Mouse (Mus musculus) right cerebral cortex, postnatal 14 days (tissue): Measurements from ENCODE around the gene Tpx2.

Source experiments
- DNase-seq: peaks from one replicate; pipeline ENCODE4 v3.0.0; 2022

Tpx2 gene

DNA sequence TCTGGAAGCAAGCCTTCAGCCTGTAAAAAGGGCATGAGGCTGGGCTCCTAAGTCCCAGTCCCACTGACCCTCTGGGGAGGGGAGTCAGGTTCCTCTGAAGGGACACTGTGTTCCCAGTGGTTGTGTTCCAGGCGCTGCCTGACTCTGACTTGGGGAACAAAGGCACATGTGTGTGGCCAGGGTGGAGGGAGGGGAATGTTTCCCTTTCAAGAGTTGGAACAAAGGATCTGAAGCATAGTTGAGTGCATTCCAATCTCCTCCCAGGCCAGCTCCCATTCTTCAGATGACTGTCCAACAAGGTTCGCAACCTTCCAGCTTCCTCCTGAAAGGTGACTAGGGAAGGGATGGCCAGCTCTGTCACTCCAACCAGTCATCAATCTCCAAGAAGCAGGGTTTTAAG lies 27.4 kb upstream of the Tpx2 start:
- DNase-seq: no peak

DNA sequence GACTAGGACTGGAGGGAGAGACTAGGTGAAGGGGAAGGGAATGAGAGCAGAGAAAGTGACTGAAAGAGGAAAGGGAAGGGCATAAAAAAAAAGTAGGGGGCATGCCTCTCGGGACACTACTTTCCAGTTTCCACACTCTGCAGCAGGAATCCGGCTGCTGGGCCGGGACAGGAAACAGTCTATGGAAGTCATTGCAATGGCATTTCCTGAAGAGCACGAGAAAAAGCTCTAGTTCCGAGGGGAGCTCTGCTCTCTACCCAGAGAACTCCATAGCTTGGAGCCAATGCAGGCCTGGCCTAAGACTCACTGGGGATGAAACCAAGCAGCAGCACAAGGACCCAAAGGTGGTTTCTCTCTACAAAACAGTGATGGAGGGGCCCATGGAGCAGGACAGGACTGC lies 26.7 kb upstream of the Tpx2 start:
- no peak for DNase-seq

DNA sequence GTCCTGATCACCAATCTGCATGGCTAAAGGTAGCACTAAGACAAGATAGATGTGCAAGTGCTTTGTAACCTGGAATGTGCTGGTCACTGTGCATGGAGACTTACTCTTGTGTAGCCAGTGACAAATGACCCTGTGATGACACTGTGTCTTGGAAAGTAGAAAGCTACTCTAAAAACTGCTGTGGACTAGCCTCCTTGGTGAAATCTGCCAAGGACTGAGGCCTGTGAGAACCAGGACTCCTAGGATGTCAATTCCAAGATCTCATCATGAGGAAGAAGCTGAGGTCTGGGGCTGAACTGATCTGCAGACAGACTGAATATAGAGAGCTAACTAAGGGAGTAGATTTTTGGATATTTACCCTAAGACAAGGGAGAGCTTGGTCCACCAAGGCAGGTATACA lies 26.2 kb upstream of the Tpx2 start:
- no peak for DNase-seq

DNA sequence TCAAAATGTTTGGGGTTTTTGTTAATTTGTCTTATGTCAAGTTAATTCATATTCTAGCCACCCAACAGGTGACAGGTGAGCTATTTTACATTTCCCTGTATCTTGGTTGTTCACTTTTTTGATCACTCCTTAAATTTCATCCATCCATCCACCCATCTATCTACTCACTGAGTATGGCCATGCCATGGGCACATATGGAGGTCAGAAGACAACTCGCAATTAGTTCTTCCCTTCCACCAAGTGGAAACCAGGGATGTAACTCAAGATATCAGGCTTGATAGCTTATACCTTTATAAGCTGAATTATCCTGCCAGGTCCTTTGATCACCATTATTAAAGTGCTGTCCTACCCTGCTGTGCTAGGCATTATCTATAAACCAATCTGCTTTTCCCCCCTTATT lies 24.0 kb upstream of the Tpx2 start:
- DNase-seq: no peak

DNA sequence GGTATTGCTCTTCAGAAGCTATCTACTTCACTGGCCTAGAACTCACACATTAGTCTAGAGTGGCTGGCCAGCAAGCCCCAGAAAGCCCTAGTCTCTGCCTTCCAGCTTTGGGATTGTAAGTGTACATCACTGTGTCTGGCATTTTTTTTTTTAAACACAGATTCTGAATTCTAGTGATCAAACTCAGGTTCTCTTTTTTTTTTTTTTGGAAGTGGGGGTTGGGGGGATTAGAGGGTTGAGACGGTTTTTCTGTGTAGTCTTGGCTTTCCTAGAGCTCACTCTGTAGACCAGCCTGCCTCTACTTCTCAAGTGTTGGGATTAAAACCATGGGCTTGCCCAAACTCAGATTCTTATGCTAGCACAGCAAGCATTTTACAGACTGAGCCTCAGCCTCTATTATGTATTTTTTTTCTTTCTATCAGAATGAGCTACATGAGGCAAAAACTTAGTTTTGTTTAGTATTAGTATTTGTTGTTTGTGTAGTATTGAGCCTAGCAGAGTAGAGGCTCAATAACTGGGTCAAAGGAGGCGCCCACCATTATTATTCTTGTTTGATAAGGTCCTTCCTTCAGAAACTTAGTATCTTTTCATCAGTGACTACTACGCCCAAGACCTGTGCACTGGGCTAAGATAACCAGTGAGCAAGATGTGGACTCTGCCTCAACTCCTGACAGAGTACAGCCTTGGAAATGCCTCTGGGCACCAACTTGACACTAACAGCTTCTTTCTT lies 23.2 kb upstream of the Tpx2 start:
- DNase-seq: no peak

DNA sequence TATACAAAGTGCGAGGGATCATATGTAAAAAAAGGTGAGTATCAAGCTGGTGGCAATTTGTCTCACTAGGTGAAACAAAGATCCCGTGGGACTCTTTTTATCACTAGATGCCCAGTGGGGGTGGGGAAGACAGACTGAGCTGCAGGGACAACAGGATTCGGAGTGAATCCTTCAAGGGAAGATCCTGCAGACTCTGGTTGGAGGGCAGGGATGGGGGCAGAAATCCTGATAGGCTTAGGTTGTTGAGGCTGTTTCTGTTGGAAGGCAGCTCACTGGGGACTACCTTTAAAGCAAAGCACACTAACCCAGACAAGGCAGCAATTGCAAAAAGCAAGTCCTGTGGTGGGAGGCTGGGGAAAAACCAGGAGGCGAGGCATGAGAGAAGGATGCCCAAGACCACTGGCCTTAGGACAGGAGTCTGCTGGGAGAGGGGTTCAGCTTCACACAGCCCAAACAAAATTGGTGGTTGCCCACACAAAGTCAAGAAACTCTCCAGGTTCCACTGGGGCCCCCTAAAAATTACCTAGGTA lies 22.5 kb upstream of the Tpx2 start:
- no peak for DNase-seq

DNA sequence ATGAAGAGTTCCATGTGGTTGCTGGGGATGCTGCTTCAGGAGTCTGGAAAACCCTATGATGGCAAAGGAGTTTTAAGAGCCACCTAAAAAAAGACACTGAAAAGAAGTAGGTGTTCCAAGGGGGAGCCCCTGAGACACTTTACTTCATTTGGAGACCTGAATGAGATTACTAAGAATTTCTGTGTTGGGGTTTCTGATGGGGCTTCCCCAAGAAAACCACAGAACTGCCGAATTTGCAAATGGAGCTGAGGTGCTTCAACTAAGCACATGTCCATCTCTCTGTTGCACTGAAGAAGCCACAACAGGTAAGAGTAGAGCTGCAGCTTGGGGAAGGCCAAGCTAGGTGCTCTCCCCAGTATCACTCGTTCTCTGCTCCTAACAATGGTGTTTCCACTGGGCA lies 22.1 kb upstream of the Tpx2 start:
- DNase-seq: no peak

DNA sequence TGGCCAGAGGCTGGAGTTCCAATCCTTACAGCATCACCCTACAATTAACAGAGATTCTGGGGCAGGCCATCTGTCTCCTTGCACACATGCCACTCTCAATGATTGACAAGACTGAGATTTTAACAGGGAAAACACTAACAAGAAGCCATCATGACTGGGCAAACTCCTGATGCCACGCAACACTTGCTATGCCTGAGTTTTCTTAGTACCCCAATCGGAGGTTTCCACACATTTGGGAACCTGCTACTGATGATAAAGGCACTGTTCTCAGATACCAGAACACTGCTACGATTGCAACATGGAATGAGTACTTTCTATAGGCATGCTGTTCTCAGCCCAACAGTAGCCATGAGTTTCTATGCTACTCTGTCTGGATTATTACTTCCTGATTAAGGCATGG lies 21.3 kb upstream of the Tpx2 start:
- DNase-seq: no peak

DNA sequence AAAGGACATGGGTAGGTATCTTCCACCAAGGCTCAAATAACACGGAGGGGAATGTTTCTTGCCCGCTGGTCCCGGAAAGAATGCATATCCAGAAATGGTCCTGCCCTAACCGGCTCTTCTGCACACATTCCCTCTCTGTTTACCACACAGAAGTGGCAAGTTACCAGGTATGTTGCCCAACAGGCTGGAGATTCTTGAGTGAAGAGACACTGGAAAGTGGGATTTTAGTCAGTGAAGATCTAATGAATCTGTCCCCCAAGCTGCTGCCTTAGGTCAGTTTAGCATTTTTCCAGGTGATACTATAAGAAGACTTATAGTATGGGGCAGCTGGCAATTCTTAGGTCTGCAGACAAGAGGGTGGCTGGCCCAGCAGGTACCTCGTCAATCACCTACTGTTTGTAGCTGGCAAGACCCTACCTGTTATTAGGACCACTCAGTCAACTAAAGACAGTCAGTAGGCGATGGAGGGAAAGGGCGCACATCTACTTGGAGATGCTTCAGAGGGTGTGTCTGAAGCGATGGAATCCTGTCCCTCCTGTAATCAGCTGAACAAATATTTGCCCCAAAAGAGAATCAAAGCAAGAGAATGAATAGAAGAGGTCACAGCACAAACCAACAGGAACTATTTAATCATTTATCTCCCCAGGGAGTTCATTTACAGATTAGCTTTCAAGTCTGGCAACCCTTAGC lies 20.3 kb upstream of the Tpx2 start:
- no peak for DNase-seq

DNA sequence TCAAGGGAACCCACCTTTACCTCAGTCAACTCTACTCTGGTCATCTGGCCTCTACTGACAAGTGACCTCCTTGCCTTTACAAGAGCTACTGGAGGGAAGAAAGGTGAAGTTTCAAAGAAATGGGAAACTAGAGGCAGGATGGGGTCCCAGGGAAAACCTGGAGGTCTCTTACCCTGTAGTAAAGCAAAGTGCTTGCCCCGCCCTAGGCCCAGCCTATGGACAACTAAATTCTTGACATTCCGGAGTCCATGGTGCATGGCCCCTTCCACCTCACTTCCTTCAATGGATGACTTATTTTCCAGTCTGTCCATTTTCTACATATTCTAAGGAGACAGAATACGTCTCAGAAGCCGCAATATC lies 19.8 kb upstream of the Tpx2 start:
- no peak for DNase-seq

DNA sequence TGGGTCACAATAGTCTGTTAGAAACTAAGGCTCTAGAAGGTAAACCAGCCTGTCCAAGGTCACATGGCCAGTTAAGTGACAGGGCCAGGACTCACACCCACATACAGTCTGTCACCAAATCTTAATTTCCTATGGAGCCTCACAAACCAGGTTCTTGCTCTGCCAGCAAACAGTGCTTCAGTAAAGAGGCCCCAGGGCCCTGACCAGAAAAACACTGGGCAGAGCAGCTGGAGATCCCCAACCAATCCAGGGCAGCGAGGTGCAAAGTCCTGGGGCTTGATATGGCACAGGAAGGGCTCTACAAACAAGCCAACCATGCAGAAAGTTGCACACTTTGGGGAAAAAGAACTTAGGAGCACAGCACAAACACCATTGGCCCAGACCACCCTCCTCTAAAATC lies 19.2 kb upstream of the Tpx2 start:
- DNase-seq: no peak

DNA sequence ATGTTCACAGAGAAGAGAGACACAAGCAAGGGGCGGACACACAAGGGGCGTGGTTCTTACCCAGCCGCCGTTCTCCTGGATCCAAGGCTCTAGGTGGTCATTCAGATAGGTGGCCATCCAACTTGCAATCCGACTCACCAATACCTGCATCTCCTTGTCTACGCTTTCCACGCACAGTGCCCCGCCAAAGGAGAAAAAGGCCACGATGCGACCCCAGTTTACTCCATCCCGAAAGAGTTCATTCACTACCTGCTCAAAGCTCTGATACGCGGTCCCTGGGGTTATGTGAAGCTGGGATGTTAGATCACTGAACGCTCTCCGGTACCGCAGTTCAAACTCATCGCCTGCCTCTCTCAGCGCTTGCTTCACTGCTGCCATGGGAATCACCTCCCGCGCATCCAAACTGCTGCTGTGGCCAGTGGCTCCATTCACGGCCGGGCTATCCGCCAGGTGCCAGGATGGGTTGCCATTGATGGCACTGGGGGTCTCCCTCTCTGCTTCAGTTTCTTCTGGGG lies 18.3 kb upstream of the Tpx2 start:
- DNase-seq: peak; percentile 38

DNA sequence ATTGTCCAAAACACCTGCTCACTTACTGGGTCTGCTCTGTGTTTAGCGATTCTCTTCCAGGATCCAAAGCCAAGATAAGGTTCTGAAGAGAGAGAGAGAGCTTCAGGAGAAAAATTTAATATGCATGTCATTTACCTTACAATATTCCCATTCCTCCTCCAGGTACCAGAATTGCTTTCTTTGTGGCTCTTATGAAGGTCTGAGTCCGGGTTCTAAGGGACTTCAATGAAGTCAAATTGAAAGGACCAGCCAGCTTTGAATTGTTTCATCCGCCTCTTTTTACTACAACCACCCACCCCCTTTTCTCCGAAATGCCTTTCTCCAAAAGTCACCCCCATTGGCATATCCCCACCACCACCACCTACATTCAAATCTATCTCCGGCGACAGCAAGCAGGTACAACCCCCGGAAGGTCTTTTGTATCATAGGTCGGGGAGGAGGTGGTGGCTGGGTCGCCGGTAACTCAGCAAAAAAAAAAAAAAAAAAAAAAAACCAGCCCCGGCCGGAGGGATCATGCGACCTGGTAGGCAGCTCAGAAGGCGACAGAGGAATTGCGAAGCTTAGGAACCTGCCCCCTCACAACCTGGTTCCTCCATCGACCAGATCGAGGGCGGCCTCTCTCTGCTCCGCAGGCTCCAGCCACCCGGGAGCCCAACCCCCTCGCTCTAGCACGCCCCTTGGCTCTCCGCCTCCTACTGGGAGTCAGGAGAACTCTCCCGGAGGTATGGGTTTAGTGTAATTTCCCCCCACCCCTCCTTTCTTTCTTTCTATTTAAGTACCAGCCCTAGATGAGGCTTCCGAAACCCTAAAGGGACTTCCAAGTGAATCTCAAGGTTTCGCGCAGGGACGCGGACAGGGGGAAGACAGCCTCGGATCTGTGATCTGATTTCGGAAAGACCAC lies 17.5 kb upstream of the Tpx2 start:
- peak; percentile 85 for DNase-seq

DNA sequence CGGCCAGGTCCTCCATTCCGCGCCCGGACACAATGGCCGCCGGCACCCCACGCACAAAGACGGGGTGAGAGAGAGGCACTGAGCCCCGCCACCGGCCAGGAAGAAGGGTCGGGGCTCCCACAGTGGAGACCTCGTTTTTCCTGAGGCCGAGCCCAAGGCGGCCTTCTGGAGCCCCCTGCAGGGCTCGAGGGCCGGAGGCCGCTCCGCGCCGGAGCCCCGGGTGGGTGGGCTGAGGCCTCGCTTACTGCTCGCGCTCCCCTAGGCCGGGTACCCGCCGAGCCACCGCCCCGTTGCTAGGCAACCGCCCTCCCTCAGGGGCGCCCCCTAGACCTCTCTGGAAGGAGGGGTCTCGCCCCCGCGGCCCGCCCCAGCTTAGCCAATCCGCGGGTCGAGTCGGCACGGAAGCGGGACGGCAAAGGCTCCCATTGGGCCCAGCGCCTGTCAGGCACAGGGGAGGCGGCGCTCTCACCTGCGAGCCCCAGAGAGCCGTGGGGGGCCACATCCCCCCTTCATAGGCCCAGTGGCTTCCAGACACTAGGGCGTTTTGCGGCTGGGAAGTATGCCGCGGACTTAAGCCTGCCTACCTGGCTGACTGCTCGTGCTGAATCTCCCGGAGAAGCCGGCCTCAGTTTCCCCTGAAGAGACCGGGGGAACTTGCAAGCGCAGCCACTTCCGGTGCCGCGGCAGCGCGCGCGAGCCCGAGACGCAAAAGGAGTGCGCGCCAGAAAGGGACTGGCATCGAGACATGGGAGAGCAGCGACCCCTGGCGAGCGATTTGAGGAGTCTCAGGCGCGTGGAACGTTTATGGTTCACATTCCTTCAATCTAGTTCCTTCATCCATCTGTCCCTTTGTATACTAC lies 16.5 kb upstream of the Tpx2 start, which contains the start of gene Bcl2l1:
TSS of gene Bcl2l1 (minus strand) at position 710 of the 860 bp plus-strand sequence.
- DNase-seq: peak; percentile 99

DNA sequence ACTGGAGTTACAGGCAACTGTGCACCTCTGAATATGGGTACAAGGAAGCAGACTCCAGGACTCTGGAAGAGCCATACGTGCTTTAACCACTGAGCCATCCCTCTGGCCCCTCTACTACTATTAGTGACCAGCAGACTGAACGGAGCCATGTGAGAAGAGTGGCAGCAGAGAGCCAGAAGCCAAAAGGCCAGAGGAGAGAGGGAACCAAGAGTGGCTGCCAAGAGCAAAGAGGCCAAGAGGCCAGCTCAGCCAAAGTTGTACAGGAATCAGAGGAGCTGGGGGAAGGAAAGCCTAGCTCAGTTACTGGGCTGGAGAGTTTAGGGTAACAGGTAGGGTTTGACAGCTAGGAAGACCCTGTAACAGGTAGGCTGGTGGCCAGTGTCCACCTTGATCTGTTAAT lies 8.5 kb upstream of the Tpx2 start:
- no peak for DNase-seq

DNA sequence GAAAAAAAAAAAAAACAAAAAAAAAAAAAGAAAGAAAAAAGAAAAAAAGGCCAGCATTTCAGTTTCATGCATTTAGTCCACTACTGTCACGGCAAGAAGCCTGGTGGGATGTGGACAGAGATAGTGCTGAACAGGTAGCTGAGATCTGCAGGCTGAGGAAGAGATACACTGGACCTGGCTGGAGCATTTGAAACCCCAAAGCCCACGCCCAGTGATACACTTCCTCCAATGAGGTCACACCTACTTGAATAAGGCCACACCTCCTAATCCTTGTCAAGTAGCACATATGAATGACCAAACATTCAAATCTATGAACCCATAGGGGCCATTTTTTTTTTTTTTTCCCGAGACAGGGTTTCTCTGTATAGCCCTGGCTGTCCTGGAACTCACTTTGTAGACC lies 5.0 kb upstream of the Tpx2 start:
- no peak for DNase-seq

DNA sequence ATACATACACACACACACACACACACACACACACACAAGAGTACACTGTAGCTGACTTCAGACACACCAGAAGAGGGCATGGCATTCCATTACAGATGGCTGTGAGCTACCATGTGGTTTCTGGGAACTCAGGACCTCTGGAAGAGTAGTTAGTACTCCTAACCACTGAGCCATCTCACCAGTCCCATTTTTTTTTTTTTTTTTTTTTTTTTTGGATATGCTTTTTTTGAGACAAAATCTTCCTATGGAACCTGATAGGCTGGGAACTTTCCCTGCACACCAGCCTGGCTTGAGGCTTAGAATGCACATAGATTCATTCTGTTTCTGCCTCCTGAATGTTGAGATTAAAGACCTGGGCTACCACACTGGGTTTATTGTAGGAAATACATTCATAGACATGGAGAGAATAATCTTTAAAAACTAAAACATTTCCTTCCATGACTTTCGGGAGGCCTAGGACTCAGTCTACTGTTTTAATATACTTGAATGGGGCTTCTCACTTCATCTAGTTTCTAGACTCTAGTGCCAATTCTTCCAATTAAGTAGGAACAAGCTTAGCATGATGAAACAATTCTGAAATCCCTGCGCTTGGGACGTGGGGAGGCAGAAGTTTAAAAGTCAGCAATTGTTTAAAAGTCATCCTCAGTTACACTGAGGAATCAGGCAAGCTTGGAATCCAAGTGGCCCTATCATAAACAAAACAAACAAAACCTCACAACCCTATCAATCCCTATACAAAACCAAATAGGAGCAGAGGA lies 528 bp upstream of the Tpx2 start:
- no peak for DNase-seq

DNA sequence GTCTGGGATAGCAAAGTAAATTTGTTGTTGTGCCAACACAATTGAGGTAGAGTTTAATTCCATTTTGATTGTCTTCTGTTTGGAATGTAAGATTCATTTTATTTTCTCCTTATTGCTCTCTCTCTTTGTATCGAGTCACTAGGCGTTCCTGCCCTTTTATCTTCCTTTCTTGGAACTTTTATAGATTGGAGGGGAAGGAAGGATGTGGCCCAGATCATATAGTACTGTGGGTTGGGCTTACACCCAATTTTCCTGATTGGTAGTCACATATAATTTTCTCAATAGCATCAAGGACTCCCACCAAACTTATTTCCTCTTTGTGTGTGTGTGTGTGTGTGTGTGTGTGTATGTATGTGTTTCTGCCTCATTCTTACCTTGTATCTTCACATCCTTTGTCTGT lies 702 bp downstream of the Tpx2 start:
- DNase-seq: no peak

DNA sequence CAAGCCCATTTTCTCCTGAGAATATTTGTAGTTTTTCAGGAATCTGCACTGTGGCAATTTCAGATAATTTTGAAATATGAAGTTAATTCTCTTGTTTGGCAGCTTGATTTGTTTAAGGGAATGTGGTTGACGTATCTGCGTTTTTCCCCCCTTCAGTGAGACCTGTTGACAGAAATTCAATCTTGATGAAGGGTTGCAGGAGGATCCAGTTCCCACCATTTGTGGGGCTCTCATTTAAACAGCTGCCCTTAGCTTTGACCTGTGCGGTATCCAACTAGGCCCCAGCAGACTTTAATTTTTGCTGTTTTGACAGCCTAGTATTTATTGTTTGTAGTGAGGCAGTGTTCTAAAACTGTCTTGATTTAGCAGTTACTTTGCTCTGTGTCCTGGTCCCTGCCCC lies 11.7 kb downstream of the Tpx2 start:
- DNase-seq: no peak

DNA sequence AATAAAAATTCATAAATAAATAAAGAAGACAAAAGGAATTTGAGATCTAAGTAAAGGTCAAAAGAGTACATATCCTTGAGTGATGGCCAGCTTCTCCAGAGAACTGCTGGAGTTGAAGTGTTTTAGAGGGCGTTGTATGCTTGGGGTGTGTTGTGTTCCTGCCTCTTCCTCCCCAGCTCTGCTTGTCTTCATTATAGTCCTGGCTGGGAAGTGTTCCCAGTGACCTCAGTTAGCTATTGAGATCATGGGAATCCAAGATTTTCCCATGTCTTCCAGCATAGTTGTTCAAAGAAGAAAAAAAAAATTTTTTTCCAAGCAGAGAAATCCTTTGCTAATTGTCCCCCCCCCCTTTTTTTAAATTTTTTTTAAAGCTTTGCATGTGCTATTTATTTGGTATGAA lies 14.1 kb downstream of the Tpx2 start:
- no peak for DNase-seq

DNA sequence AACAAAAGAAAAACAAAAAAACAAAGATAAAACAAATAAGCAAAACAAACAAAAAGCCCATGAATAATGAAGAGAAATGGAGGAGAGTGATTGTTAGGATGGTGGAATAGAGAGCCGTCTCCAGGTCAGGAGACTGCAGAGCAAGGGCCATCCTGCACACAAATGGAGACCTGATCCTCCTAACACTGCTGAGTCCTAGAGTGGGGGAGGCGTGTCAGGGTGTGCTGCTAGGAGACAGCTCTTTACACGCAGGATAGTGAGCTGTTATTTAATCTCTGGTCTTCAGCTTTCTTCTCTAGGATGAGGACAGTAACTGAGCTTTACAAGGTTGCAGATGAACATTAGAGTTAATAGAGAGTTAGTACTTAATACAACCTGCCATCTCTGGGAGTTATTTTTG lies 14.9 kb downstream of the Tpx2 start:
- no peak for DNase-seq

DNA sequence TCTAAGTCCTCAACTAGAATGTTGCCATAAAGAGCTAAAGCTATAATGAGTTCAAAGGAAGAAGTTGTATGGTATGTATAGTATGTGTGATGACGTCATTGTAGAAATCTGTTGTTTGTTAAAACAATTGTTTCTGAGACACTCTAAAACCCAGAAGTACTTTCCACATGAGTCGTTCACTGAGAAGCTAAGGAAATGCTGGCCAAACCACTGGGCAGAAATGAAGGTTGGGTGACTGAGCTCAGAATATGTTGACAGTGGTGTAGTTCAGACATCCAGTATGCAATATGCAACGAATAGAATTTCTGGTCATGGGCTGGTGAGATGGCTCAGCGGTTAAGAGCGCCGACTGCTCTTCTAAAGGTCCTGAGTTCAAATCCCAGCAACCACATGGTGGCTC lies 15.6 kb downstream of the Tpx2 start:
- no peak for DNase-seq
